Mouse (Mus musculus) embryonic facial prominence, embryonic 15.5 days (tissue): ENCODE measurements around the gene Tnfrsf22. TPM values are rescaled to one million over a fixed set of nuclear protein-coding genes. Genes with fewer than 3 reads are reported as not detected.

Source experiments
- ATAC-seq: fragments of 200-750 bp; cut with Nextera tagmentation; 2 replicates; pipeline ENCODE4 v1.8.0; 2017; ENCODE audit warnings: low read depth, moderate TSS enrichment; ENCODE audit not compliant: insufficient number of reproducible peaks, low FRiP score, low TSS enrichment
- H3K27ac ChIP-seq: fragments of 300-500 bp; sonication (generic); replicated peaks from 2 replicates; pipeline ENCODE4 v1.5.1; 2015; ENCODE audit warnings: mild to moderate bottlenecking, inconsistent platforms
- H3K27me3 ChIP-seq: fragments of 300-500 bp; sonication (generic); 2 replicates; pipeline ENCODE4 v1.6.1; 2015; ENCODE audit warnings: inconsistent platforms
- H3K36me3 ChIP-seq: fragments of 300-500 bp; sonication (generic); 2 replicates; pipeline ENCODE4 v1.6.1; 2015; ENCODE audit warnings: mild to moderate bottlenecking, inconsistent platforms
- H3K4me1 ChIP-seq: fragments of 300-500 bp; sonication (generic); 2 replicates; pipeline ENCODE4 v1.6.1; 2015; ENCODE audit warnings: inconsistent platforms
- H3K4me2 ChIP-seq: fragments of 300-500 bp; sonication (generic); replicated peaks from 2 replicates; pipeline ENCODE4 v1.6.1; 2015; ENCODE audit warnings: mild to moderate bottlenecking, inconsistent platforms
- H3K4me3 ChIP-seq: fragments of 300-500 bp; sonication (generic); replicated peaks from 2 replicates; pipeline ENCODE4 v1.5.1; 2015; ENCODE audit warnings: mild to moderate bottlenecking, inconsistent platforms
- H3K9ac ChIP-seq: fragments of 300-500 bp; sonication (generic); 2 replicates; pipeline ENCODE4 v1.6.1; 2015; ENCODE audit warnings: inconsistent platforms
- H3K9me3 ChIP-seq: fragments of 300-500 bp; sonication (generic); replicated peaks from 2 replicates; pipeline ENCODE4 v1.6.1; 2016; ENCODE audit warnings: inconsistent platforms
- WGBS: fragments of 180-500 bp; shearing (Covaris S2); methylation state at CpG from one replicate; pipeline ENCODE4 v1.1.7; 2015; 5-methylcytosine and 5-hydroxymethylcytosine counted together
- polyA plus RNA-seq: library from polyadenylated mRNA; unstranded; fragments of >200 nt; fragmentation: Nextera tagmentation; extraction: Ambion mirVana; gene quantifications from 2 replicates; pipeline ENCODE4 v1.2.1, GENCODE M21; 2015

Gene Tnfrsf22
- polyA plus RNA-seq, 1 experiment from 2014 or later = 11.1 TPM

DNA sequence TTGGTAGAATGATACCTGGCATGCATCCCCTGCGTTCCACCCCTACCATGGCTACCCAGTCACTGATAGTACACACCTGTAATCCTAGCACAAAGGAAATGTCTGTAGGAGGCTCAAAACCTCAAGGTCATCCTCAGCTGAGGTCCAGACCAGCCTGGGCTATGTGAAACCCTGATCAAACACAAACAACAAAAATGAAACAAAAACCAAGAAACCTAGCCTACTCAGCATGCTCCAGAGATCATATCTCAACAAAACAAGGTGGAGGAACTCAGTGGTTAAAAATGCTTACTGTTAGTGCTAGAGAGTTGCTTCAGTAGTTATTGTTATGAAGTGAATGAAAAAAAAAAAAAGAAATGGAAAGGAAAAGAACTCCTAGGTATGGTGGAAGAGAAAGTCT, 20.9 kb downstream of the Tnfrsf22 start, which contains the start of gene Tnfrsf26:
Tnfrsf26 (minus strand) TSS at position 183 of the 400 bp plus-strand sequence.
- no peak for ATAC-seq
- no peak within 1 kb of the TSS for H3K27ac ChIP-seq
- H3K9me3 ChIP-seq = no peaks in the 10 kb centered on the region
- H3K36me3 ChIP-seq = no peaks in the 10 kb centered on the region
- WGBS = 95% methylated on average over 1 of the region's 1 CpGs
- H3K4me2 ChIP-seq = no peak within 1 kb of the TSS
- H3K4me3 ChIP-seq = no peak within 1 kb of the TSS
- H3K9ac ChIP-seq = no peak within 1 kb of the TSS
- no peaks in the 10 kb centered on the region for H3K27me3 ChIP-seq
- H3K4me1 ChIP-seq = no peaks in the 10 kb centered on the region

- Histone ChIP-seq H3K9ac (no peak overlapping the region), H3K9me3 (no peaks in the 10 kb centered on the region), H3K4me1 (no peaks in the 10 kb centered on the region), H3K4me3 (no peak overlapping the region), H3K4me2 (no peak overlapping the region), H3K36me3 (no peaks in the 10 kb centered on the region), H3K27me3 (no peaks in the 10 kb centered on the region), H3K27ac (no peak overlapping the region)
- ATAC-seq = no peak
- WGBS = 57% methylated on average over 10 of the region's 10 CpGs
Observed at GRCm38 (mm10) chr7:143627555-143628286, 21.7 kb downstream of the Tnfrsf22 start.

- WGBS = 50% methylated on average over 2 of the region's 2 CpGs
- Histone ChIP-seq H3K27ac (no peak overlapping the region), H3K4me1 (no peaks in the 10 kb centered on the region), H3K27me3 (no peaks in the 10 kb centered on the region), H3K4me3 (no peak overlapping the region), H3K9ac (no peak overlapping the region), H3K4me2 (no peak overlapping the region), H3K36me3 (no peaks in the 10 kb centered on the region), H3K9me3 (no peaks in the 10 kb centered on the region)
- no peak for ATAC-seq
Observed at GRCm38 (mm10) chr7:143626178-143626577, 23.3 kb downstream of the Tnfrsf22 start.

DNA sequence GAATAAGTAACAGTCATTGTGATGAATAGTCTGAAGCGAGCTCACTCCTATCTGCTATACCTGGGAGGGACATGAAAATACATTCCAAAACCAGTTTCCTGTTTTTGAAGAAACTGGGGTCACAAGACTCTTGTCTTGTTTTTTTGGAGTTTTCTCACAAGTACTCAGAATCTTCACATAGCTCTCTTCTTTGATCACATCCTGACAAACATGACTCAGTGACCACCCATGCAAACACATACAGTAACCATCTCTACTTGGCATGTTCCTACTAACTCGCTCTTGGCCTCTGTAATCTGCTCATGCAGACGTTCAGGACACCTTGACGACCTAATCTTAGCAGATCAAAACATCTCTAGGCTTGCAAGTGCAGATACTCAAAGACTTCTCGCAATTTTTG, 24.3 kb downstream of the Tnfrsf22 start:
- Histone ChIP-seq H3K4me3 (no peak overlapping the region), H3K4me1 (no peaks in the 10 kb centered on the region), H3K27ac (no peak overlapping the region), H3K4me2 (no peak overlapping the region), H3K27me3 (no peaks in the 10 kb centered on the region), H3K9me3 (no peaks in the 10 kb centered on the region), H3K9ac (no peak overlapping the region), H3K36me3 (no peaks in the 10 kb centered on the region)
- WGBS = 55% methylated on average over 5 of the region's 5 CpGs
- no peak for ATAC-seq

GRCm38 (mm10) chr7:143624561-143624960, 24.9 kb downstream of the Tnfrsf22 start:
- no peak overlapping the region for H3K4me3 ChIP-seq
- no peak for ATAC-seq
- no peaks in the 10 kb centered on the region for H3K36me3 ChIP-seq
- H3K27ac ChIP-seq = no peak overlapping the region
- H3K9ac ChIP-seq = no peak overlapping the region
- WGBS = 85% methylated on average over 3 of the region's 3 CpGs
- H3K4me1 ChIP-seq = no peaks in the 10 kb centered on the region
- no peak overlapping the region for H3K4me2 ChIP-seq
- H3K27me3 ChIP-seq = no peaks in the 10 kb centered on the region
- H3K9me3 ChIP-seq = no peaks in the 10 kb centered on the region

DNA sequence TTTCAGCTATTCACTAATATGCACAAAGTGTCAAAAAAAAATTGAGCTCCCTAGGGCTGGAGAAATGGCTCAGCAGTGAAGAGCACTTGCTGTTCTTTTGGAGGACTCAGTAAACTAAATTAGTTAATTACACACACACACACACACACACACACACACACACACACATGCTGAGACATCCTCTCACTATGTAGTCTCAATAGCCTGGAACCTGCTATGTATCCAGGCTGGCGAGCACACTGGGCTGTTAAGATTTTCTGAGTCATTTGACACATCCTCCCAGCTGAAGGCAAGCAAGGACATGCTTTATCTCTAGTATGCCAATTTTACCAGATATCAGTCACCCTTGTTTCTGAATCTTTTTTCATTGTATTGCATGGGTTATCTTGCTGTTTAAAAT, 28.5 kb downstream of the Tnfrsf22 start:
- Histone ChIP-seq H3K27ac (no peak overlapping the region), H3K4me1 (no peaks in the 10 kb centered on the region), H3K9ac (no peak overlapping the region), H3K4me3 (no peak overlapping the region), H3K4me2 (no peak overlapping the region), H3K27me3 (no peaks in the 10 kb centered on the region), H3K36me3 (no peaks in the 10 kb centered on the region), H3K9me3 (no peaks in the 10 kb centered on the region)
- 53% methylated on average over 1 of the region's 1 CpGs for WGBS
- no peak for ATAC-seq

DNA sequence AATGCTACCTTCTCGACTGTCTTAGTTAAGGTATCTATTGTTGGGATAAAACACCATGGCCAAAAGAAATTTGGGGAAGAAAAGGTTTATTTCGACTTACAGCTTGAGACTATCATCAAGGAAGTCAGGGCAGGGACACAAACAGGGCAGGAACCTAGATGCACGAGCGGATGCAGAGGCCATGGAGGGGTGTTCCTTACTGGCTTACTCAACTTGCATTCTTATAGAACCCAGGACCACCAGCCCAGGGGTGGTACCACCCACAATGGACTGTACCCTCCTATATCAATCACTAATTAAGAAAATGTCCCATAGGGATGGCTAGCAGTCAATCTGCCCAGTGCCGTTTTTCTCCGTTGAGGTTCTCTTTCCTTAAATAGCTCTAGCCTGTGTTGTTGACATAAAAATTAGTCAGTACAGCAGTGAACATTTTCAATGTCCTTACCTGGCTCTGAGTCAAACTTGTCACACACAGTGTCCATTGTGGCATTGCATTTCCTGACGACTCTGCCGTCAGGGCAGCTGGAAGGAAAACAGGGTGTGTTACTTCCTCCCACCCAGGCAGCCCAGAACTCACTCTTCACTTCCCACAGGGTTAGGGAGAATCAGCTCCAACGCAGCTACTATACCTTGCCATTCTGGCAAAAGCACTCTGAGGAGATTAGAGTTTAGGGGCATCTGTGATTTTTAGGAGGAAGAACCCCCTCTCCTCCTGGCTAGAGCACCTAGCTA, 34.9 kb downstream of the Tnfrsf22 start:
- WGBS = 51% methylated on average over 9 of the region's 9 CpGs
- no peaks in the 10 kb centered on the region for H3K36me3 ChIP-seq
- H3K4me3 ChIP-seq = no peak overlapping the region
- H3K27ac ChIP-seq = peak overlapping the region; percentile 44; the same call in 1 of the 2 replicates
- no peak for ATAC-seq
- no peak overlapping the region for H3K9ac ChIP-seq
- H3K27me3 ChIP-seq = no peaks in the 10 kb centered on the region
- no peak overlapping the region for H3K4me2 ChIP-seq
- no peaks in the 10 kb centered on the region for H3K9me3 ChIP-seq
- no peaks in the 10 kb centered on the region for H3K4me1 ChIP-seq

DNA sequence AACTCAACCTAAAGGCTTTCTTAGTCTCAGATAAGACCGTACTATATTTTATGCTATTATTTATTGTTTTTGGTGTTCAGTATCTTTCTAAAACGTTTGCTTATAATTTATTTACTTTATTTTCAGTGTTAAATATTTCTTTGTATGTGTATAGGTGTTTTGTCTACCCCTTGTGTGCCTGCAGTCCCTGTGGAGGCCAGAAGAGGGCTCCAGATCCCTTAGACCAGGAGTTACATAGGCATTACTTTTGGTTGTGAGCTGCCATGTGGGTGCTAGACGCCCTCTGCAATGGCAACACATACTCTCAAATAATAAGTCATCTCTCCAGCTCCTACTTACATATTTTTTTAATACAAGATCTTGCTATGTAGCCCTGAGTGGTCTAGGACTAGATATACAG, 37.2 kb downstream of the Tnfrsf22 start:
- 55% methylated on average over 3 of the region's 3 CpGs for WGBS
- no peak overlapping the region for H3K27ac ChIP-seq

GRCm38 (mm10) chr7:143605321-143605720, 44.1 kb downstream of the Tnfrsf22 start:
- Histone ChIP-seq H3K4me1 (no peaks in the 10 kb centered on the region), H3K4me2 (no peak overlapping the region), H3K27ac (no peak overlapping the region), H3K27me3 (no peaks in the 10 kb centered on the region), H3K4me3 (no peak overlapping the region), H3K9ac (no peak overlapping the region), H3K9me3 (no peaks in the 10 kb centered on the region), H3K36me3 (no peaks in the 10 kb centered on the region)
- no peak for ATAC-seq
- WGBS = 87% methylated on average over 3 of the region's 3 CpGs

More for the DNA sequence above, 37.2 kb downstream of the Tnfrsf22 start:
- Histone ChIP-seq H3K27me3 (no peaks in the 10 kb centered on the region), H3K9me3 (no peaks in the 10 kb centered on the region), H3K4me1 (no peaks in the 10 kb centered on the region), H3K4me3 (no peak overlapping the region), H3K9ac (no peak overlapping the region), H3K36me3 (no peaks in the 10 kb centered on the region), H3K4me2 (no peak overlapping the region)
- no peak for ATAC-seq

- H3K27ac ChIP-seq = no peak overlapping the region
- no peaks in the 10 kb centered on the region for H3K4me1 ChIP-seq
- H3K27me3 ChIP-seq = no peaks in the 10 kb centered on the region
- ATAC-seq = no peak
- no peak overlapping the region for H3K9ac ChIP-seq
- H3K4me2 ChIP-seq = no peak overlapping the region
- 74% methylated on average over 2 of the region's 2 CpGs for WGBS
- no peaks in the 10 kb centered on the region for H3K9me3 ChIP-seq
- H3K4me3 ChIP-seq = no peak overlapping the region
- no peaks in the 10 kb centered on the region for H3K36me3 ChIP-seq
Observed at GRCm38 (mm10) chr7:143604889-143605288, 44.6 kb downstream of the Tnfrsf22 start.

- H3K4me3 ChIP-seq = no peak overlapping the region
- no peaks in the 10 kb centered on the region for H3K27me3 ChIP-seq
- ATAC-seq = no peak
- no peaks in the 10 kb centered on the region for H3K36me3 ChIP-seq
- no peaks in the 10 kb centered on the region for H3K9me3 ChIP-seq
- H3K27ac ChIP-seq = no peak overlapping the region
- H3K9ac ChIP-seq = no peak overlapping the region
- peaks cover 15% of the 10 kb centered on the region for H3K4me1 ChIP-seq
- 70% methylated on average over 2 of the region's 2 CpGs for WGBS
- H3K4me2 ChIP-seq = no peak overlapping the region
Observed at GRCm38 (mm10) chr7:143601705-143602104, 47.8 kb downstream of the Tnfrsf22 start.
